Comparison of ENCODE assay signal across 7 mouse cellular contexts in the genomic region with DNA sequence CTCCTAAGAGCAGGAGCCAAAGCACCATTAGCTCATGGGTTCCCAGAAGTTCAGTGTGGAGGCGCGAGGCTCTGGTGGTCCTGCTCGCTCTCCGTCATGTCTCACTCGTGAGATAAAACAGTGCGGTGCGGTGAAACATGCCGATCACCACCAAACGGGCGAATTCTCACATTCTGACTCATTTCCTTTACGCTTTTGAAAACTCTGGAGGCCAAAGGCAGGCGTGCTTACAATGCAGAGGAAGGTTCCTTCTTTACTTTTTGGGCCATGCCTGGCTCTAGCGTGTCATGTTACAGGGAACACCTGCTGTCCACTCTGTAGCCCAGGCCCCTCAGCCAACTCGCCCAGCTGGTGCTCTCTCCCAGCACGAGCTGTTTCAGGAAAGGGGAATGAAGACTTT.
A peak's percentile ranks its signal among the peaks of the same experiment; 100 is the strongest.
DNase-seq lines count a peak whose midpoint lies in the region; ATAC-seq and TF ChIP-seq lines count a peak whose summit lies in the region.

No protein-coding gene starts in this region.

- TF ChIP-seq POLR2A in limb, embryonic 14.5 days (IDR thresholded peaks at IDR 0.05; ENCODE audit: borderline replicate concordance, extremely low read depth, insufficient read depth, insufficient read length), result no peak

- H3K9me3 ChIP-seq in limb, embryonic 14.5 days (ENCODE audit: control insufficient read depth, low read length), result no peaks in the 10 kb centered on the region

- peaks cover 15% of the 10 kb centered on the region; the same call in 1 of the 2 replicates for H3K4me1 ChIP-seq in brown adipose tissue, adult 24 weeks (ENCODE audit: control insufficient read depth, insufficient read depth, insufficient read length, low read length)
- peaks cover 10% of the 10 kb centered on the region for H3K4me1 ChIP-seq in limb, embryonic 14.5 days (ENCODE audit: control insufficient read depth, insufficient read depth, low read length)

- intact Hi-C loops in gastrocnemius, postnatal 14 days (cut with DNase I; ENCODE audit: low total_unique reads), result no loop called here

- peak overlapping the region; percentile 62 for H3K27ac ChIP-seq in brown adipose tissue, adult 24 weeks (replicated peaks; ENCODE audit: low read depth, low read length)
- H3K27ac ChIP-seq in limb, embryonic 14.5 days (replicated peaks; ENCODE audit: low read depth, low read length), result no peak overlapping the region

- no peaks in the 10 kb centered on the region for H3K27me3 ChIP-seq in limb, embryonic 14.5 days (ENCODE audit: control insufficient read depth, insufficient read depth, low read length)

- peak overlapping the region; percentile 40 for H3K4me2 ChIP-seq in limb, embryonic 14.5 days (replicated peaks; ENCODE audit: low read depth, low read length, severe bottlenecking)

- H3K36me3 ChIP-seq in limb, embryonic 14.5 days (ENCODE audit: control insufficient read depth, insufficient read depth, low read length), result no peaks in the 10 kb centered on the region

- H3K9ac ChIP-seq in limb, embryonic 14.5 days (ENCODE audit: low read depth, low read length, severe bottlenecking), result peak overlapping the region; percentile 5; the same call in 1 of the 2 replicates

- ATAC-seq in limb, embryonic 14.5 days (ENCODE audit: low FRiP score, low read depth), result peak; percentile 88

- H3K4me3 ChIP-seq in brown adipose tissue, adult 24 weeks (ENCODE audit: insufficient read depth, low read depth, low read length), result no peak overlapping the region; the same call in 1 of the 2 replicates
- no peak overlapping the region for H3K4me3 ChIP-seq in limb, embryonic 14.5 days (replicated peaks; ENCODE audit: low read length)

- WGBS in limb, embryonic 14.5 days, result 9% methylated on average over 15 of the region's 15 CpGs

- DNase-seq in cerebellum, adult 9-11 months, result peak; percentile 38
- DNase-seq in gastrocnemius, postnatal 14 days, result peak; percentile 14
- peak; percentile 63 for DNase-seq in limb, embryonic 14.5 days (ENCODE audit: low spot score)
- DNase-seq in skeletal muscle tissue, adult 2 months (ENCODE audit: low read depth, low spot score), result peak; percentile 25
- no peak for DNase-seq in urinary bladder, postnatal 10 days (ENCODE audit: low spot score)
- no peak for DNase-seq in right cerebral cortex, postnatal 36 days (ENCODE audit: low spot score in 2 of 2)

Comparison
In these comparisons a context has a peak if more than half of its experiments do, and no peak if none do; other contexts are left out.
1. DNase-seq: peak in cerebellum, adult 9-11 months (single experiment), gastrocnemius, postnatal 14 days (single experiment), limb, embryonic 14.5 days (single experiment) and skeletal muscle tissue, adult 2 months (single experiment); none in urinary bladder, postnatal 10 days (single experiment) and right cerebral cortex, postnatal 36 days (0 of 2).